Mouse (Mus musculus): ENCODE measurements around the gene Itpa. TPM values are rescaled to one million over a fixed set of nuclear protein-coding genes. Genes with fewer than 3 reads are reported as not detected.
A peak's percentile ranks its signal among the peaks of the same experiment; 100 is the strongest.

The Itpa gene
- total and polyA plus RNA-seq, 3 experiments, result 102 to 137 TPM; not detected in 1

DNA sequence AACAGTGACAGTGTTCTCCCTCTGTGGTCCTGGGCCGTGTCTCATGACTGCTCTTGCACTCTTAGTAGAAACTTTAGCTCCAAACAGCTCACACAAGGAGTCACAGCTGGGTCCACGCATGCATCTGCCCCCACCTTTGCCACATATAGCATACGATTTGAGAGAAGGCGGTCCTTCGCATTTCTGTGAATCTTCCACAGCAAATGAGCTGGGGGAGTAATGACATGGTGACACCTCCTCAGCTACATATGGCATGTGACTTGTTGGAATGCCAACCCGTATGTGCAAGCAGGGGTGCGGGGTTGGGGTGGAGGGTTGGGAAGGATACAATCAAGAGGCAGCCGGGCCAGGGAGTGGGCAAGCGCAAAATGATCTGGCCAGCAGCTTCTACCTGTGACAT is 10.9 kb upstream of the Itpa start:
- Histone ChIP-seq H3K9ac (ENCODE audit: control insufficient read depth, low read depth, low read length, poor library complexity, severe bottlenecking) (no peak overlapping the region), H3K4me3 (ENCODE audit: control insufficient read depth in 1 of 2, insufficient read depth in 1 of 2, low read depth in 2 of 2, low read length in 2 of 2) (no peak overlapping the region), H3K79me2 (ENCODE audit: control insufficient read depth, insufficient read depth, low read length, poor library complexity) (no peaks in the 10 kb centered on the region), H3K36me3 (ENCODE audit: control insufficient read depth in 1 of 2, insufficient read depth in 2 of 2, low read length in 2 of 2) (peaks cover 2 to 13% of the 10 kb centered on the region in 2 experiments; a peak in 3 of 4 replicates), H3K27ac (ENCODE audit: control insufficient read depth, low read depth, low read length) (peak overlapping the region; percentile 84), H3K4me1 (ENCODE audit: control insufficient read depth in 1 of 2, insufficient read depth in 2 of 2, low read length in 2 of 2) (peaks cover 11 to 19% of the 10 kb centered on the region in 2 experiments), H3K9me3 (replicated peaks; ENCODE audit: insufficient read depth, low read length) (no peaks in the 10 kb centered on the region), H3K27me3 (ENCODE audit: control insufficient read depth in 1 of 2, insufficient read depth in 2 of 2, low read length in 2 of 2) (no peaks in the 10 kb centered on the region)
- DNase-seq (ENCODE audit: low read depth, low spot score), result no peak
- TF ChIP-seq UBTF (IDR thresholded peaks at IDR 0.05; ENCODE audit: borderline replicate concordance, insufficient read depth, low read depth, low read length) (no peak), NELFE (IDR thresholded peaks at IDR 0.05; ENCODE audit: low read depth, low read length) (no peak), TBP (IDR thresholded peaks at IDR 0.05; ENCODE audit: low read depth, low read length) (no peak), MAX (IDR thresholded peaks at IDR 0.05; ENCODE audit: low read length) (no peak), POLR2A (IDR thresholded peaks at IDR 0.05; ENCODE audit: control insufficient read depth in 1 of 2, insufficient read depth in 1 of 2, low read depth in 1 of 2, low read length in 2 of 2, poor library complexity in 1 of 2) (no peak), USF1 (IDR thresholded peaks at IDR 0.05; ENCODE audit: low read depth, low read length) (no peak), RCOR1 (IDR thresholded peaks at IDR 0.05; ENCODE audit: low read depth, low read length) (no peak), MAFK (IDR thresholded peaks at IDR 0.05; ENCODE audit: borderline replicate concordance, low read depth, low read length) (no peak), POLR2AphosphoS5 (IDR thresholded peaks at IDR 0.05; ENCODE audit: borderline replicate concordance, low read depth, low read length) (no peak), GABPA (IDR thresholded peaks at IDR 0.05; ENCODE audit: low read depth, low read length) (no peak), ZKSCAN1 (IDR thresholded peaks at IDR 0.05; ENCODE audit: low read depth, low read length) (no peak), TCF12 (IDR thresholded peaks at IDR 0.05; ENCODE audit: low read depth, low read length) (no peak), MEF2A (IDR thresholded peaks at IDR 0.05; ENCODE audit: extremely low read depth, insufficient replicate concordance, low read depth, low read length, poor library complexity, severe bottlenecking) (no peak)

DNA sequence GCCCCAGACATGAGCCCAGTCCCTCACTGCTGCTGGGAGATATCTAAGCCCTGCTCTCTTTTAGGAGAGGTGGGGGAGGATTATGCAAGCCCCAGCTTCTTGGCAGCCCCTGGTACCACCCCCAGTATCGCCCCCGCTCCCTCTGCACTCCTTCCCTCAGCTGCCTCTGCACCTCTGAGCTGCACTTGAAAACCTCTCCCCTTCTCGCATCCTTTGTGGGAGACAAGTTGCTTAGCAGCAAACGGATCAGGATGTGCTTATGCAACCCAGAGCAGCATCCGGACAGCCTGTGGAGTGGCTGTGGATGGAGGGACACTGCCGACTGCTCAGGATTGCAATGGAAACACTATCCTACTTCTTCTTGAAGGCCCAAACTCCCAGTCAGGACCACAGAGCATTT is 9.9 kb upstream of the Itpa start:
- Histone ChIP-seq H3K9me3 (replicated peaks; ENCODE audit: insufficient read depth, low read length) (no peaks in the 10 kb centered on the region), H3K9ac (ENCODE audit: control insufficient read depth, low read depth, low read length, poor library complexity, severe bottlenecking) (no peak overlapping the region), H3K36me3 (ENCODE audit: control insufficient read depth in 1 of 2, insufficient read depth in 2 of 2, low read length in 2 of 2) (peaks cover 5 to 15% of the 10 kb centered on the region in 2 experiments; a peak in 3 of 4 replicates), H3K4me3 (ENCODE audit: control insufficient read depth in 1 of 2, insufficient read depth in 1 of 2, low read depth in 2 of 2, low read length in 2 of 2) (no peak overlapping the region), H3K27ac (ENCODE audit: control insufficient read depth, low read depth, low read length) (no peak overlapping the region), H3K4me1 (ENCODE audit: control insufficient read depth in 1 of 2, insufficient read depth in 2 of 2, low read length in 2 of 2) (peaks cover 11 to 19% of the 10 kb centered on the region in 2 experiments), H3K27me3 (ENCODE audit: control insufficient read depth in 1 of 2, insufficient read depth in 2 of 2, low read length in 2 of 2) (no peaks in the 10 kb centered on the region), H3K79me2 (ENCODE audit: control insufficient read depth, insufficient read depth, low read length, poor library complexity) (no peaks in the 10 kb centered on the region)
- no peak for TF ChIP-seq POLR2A (IDR thresholded peaks at IDR 0.05; ENCODE audit: control insufficient read depth in 1 of 2, insufficient read depth in 1 of 2, low read depth in 1 of 2, low read length in 2 of 2, poor library complexity in 1 of 2)
- no peak for TF ChIP-seq SMC3 (IDR thresholded peaks at IDR 0.05; ENCODE audit: low read depth, low read length)
- no peak for TF ChIP-seq RAD21 (IDR thresholded peaks at IDR 0.05; ENCODE audit: low read depth, low read length)
- no peak for TF ChIP-seq TAL1 (IDR thresholded peaks at IDR 0.05; ENCODE audit: low read length)
- no peak for TF ChIP-seq MAX (IDR thresholded peaks at IDR 0.05; ENCODE audit: low read length)
- no peak for TF ChIP-seq CTCF (IDR thresholded peaks at IDR 0.05 in 2 of 3, conservative IDR thresholded peaks at IDR 0.05 in 1 of 3; ENCODE audit: control insufficient read depth in 1 of 3, insufficient read depth in 1 of 3, low read depth in 2 of 3, low read length in 3 of 3, poor library complexity in 1 of 3, severe bottlenecking in 1 of 3)
- no peak for TF ChIP-seq CHD2 (IDR thresholded peaks at IDR 0.05; ENCODE audit: low read length)
- TF ChIP-seq GABPA (IDR thresholded peaks at IDR 0.05; ENCODE audit: low read depth, low read length), result no peak
- TF ChIP-seq RCOR1 (IDR thresholded peaks at IDR 0.05; ENCODE audit: low read depth, low read length), result no peak
- no peak for TF ChIP-seq CHD1 (IDR thresholded peaks at IDR 0.05; ENCODE audit: low read depth, low read length)
- no peak for TF ChIP-seq ZMIZ1 (IDR thresholded peaks at IDR 0.05; ENCODE audit: low read depth, low read length)
- TF ChIP-seq BHLHE40 (IDR thresholded peaks at IDR 0.05; ENCODE audit: borderline replicate concordance, low read depth, low read length), result no peak
- no peak for TF ChIP-seq MYC (IDR thresholded peaks at IDR 0.05; ENCODE audit: low read depth, low read length)
- TF ChIP-seq JUND (IDR thresholded peaks at IDR 0.05; ENCODE audit: low read depth, low read length), result no peak
- no peak for TF ChIP-seq SIN3A (IDR thresholded peaks at IDR 0.05; ENCODE audit: low read length)
- TF ChIP-seq EP300 (IDR thresholded peaks at IDR 0.05; ENCODE audit: low read depth in 1 of 2, low read length in 2 of 2), result no peak
- TF ChIP-seq ETS1 (IDR thresholded peaks at IDR 0.05; ENCODE audit: low read depth, low read length), result no peak
- TF ChIP-seq POLR2AphosphoS2 (IDR thresholded peaks at IDR 0.05; ENCODE audit: low read length), result no peak
- TF ChIP-seq HCFC1 (IDR thresholded peaks at IDR 0.05; ENCODE audit: low read depth, low read length), result no peak
- DNase-seq (ENCODE audit: low read depth, low spot score), result no peak
